Mouse (Mus musculus) thymus, postnatal 4 days (tissue): Measurements from ENCODE around the gene Mgme1.

Experiments
- DNase-seq: peaks from one replicate; pipeline ENCODE4 v3.0.0; 2021

Mgme1 gene

GRCm38 (mm10) chr2:144270507-144271420, at the start of gene Mgme1, which contains the start of gene Snx5:
TSS of gene Mgme1 (plus strand) at chr2:144270663.
TSS of gene Snx5 (minus strand) at chr2:144270906.
- DNase-seq: peak; percentile 95

- DNase-seq: no peak
Measured at GRCm38 (mm10) chr2:144224351-144224750, 46.1 kb upstream of the Mgme1 start.

GRCm38 (mm10) chr2:144226906-144227586, 43.4 kb upstream of the Mgme1 start:
- no peak for DNase-seq

GRCm38 (mm10) chr2:144228521-144229346, 41.7 kb upstream of the Mgme1 start:
- peak; percentile 47 for DNase-seq

GRCm38 (mm10) chr2:144229647-144230046, 40.8 kb upstream of the Mgme1 start:
- no peak for DNase-seq

GRCm38 (mm10) chr2:144230498-144230897, 40.0 kb upstream of the Mgme1 start:
- no peak for DNase-seq

- no peak for DNase-seq
Measured at GRCm38 (mm10) chr2:144231115-144231514, 39.3 kb upstream of the Mgme1 start.

- no peak for DNase-seq
Measured at GRCm38 (mm10) chr2:144233534-144233933, 36.9 kb upstream of the Mgme1 start.

GRCm38 (mm10) chr2:144235776-144236175, 34.7 kb upstream of the Mgme1 start:
- no peak for DNase-seq

GRCm38 (mm10) chr2:144236791-144237584, 33.5 kb upstream of the Mgme1 start:
- no peak for DNase-seq

- no peak for DNase-seq
Measured at GRCm38 (mm10) chr2:144238341-144238740, 32.1 kb upstream of the Mgme1 start.

- no peak for DNase-seq
Measured at GRCm38 (mm10) chr2:144239318-144239717, 31.1 kb upstream of the Mgme1 start.

GRCm38 (mm10) chr2:144240095-144240899, 30.2 kb upstream of the Mgme1 start:
- DNase-seq: no peak

GRCm38 (mm10) chr2:144245464-144245863, 25.0 kb upstream of the Mgme1 start:
- no peak for DNase-seq

- DNase-seq: no peak
Measured at GRCm38 (mm10) chr2:144246270-144246669, 24.2 kb upstream of the Mgme1 start.

- DNase-seq: no peak
Measured at GRCm38 (mm10) chr2:144247337-144247978, 23.0 kb upstream of the Mgme1 start.

- DNase-seq: no peak
Measured at GRCm38 (mm10) chr2:144248613-144249376, 21.7 kb upstream of the Mgme1 start.

- no peak for DNase-seq
Measured at GRCm38 (mm10) chr2:144250111-144250510, 20.4 kb upstream of the Mgme1 start.

- DNase-seq: no peak
Measured at GRCm38 (mm10) chr2:144262837-144263236, 7.6 kb upstream of the Mgme1 start.
